Mouse (Mus musculus): ENCODE measurements around the gene Cend1. TPM values are rescaled to one million over a fixed set of nuclear protein-coding genes. Genes with fewer than 3 reads are reported as not detected.

Gene Cend1
- polyA plus RNA-seq, 1 experiment from 2014 or later = not detected

- DNase-seq (peak; percentile 90), ATAC-seq (peak; percentile 75)
- Histone ChIP-seq H3K36me3 (replicated peaks; ENCODE audit: insufficient read depth, low read length) (peaks cover 14% of the 10 kb centered on the region), H3K9me3 (ENCODE audit: low read length) (no peaks in the 10 kb centered on the region), H3K27ac (ENCODE audit: low read depth) (peak within 1 kb of the TSS; percentile 96), H3K4me2 (ENCODE audit: low read depth, low read length) (peak within 1 kb of the TSS; percentile 92), H3K4me3 (ENCODE audit: low read depth, low read length) (peak within 1 kb of the TSS; percentile 81), H3K9ac (replicated peaks) (peak within 1 kb of the TSS; percentile 80), H3K4me1 (ENCODE audit: insufficient read depth) (peaks cover 40% of the 10 kb centered on the region), H3K27me3 (ENCODE audit: insufficient read depth, low read length) (no peaks in the 10 kb centered on the region)
- WGBS (ENCODE audit: insufficient replicate concordance) = under 1% methylated on average over 59 of the region's 87 CpGs
- TF ChIP-seq EP300 (IDR thresholded peaks at IDR 0.05; ENCODE audit: low read depth) = peak; percentile 59; the same call in 1 of the 2 replicates
- peak; percentile 29; the same call in 1 of the 2 replicates for TF ChIP-seq CTCF (IDR thresholded peaks at IDR 0.05; ENCODE audit: low read depth)
Observed at GRCm38 (mm10) chr7:141475011-141475804, 45.9 kb upstream of the Cend1 start, which contains the start of the genes Polr2l and Tspan4. TSS of gene Polr2l (minus strand) at chr7:141475132. TSS of gene Tspan4 (plus strand) at chr7:141475240.

- peak overlapping the region; percentile 81 for H3K4me3 ChIP-seq (ENCODE audit: low read depth, low read length)
Observed at GRCm38 (mm10) chr7:141474160-141474559, 44.9 kb upstream of the Cend1 start.

DNA sequence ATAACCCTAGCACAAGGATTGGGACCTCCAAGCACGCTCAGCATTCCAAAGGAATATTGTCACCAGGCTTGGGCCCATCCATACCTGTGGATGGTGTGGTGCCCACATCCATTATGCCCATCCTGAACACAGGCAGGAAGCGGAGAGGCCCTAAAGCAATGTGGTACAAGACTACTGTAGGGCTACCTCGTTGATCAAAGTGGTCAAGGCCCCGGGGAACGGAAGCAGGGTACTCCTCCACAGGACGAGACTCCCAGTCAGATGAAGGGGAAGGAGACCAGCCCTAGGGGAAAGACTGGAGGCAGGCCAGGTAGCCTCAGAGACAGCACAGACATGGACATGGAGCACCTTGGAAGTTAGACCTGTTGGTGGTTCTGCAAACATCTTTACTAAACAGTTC lies 43.5 kb upstream of the Cend1 start:
- peaks cover 23% of the 10 kb centered on the region for H3K36me3 ChIP-seq (replicated peaks; ENCODE audit: insufficient read depth, low read length)
- peaks cover 50% of the 10 kb centered on the region for H3K4me1 ChIP-seq (ENCODE audit: insufficient read depth)
- no peak for ATAC-seq
- 77% methylated on average over 6 of the region's 6 CpGs for WGBS (ENCODE audit: insufficient replicate concordance)
- H3K4me2 ChIP-seq (ENCODE audit: low read depth, low read length) = no peak overlapping the region
- no peaks in the 10 kb centered on the region for H3K27me3 ChIP-seq (ENCODE audit: insufficient read depth, low read length)
- no peak overlapping the region for H3K4me3 ChIP-seq (ENCODE audit: low read depth, low read length)
- TF ChIP-seq CTCF (IDR thresholded peaks at IDR 0.05; ENCODE audit: low read depth) = no peak
- no peak for TF ChIP-seq EP300 (IDR thresholded peaks at IDR 0.05; ENCODE audit: low read depth)
- H3K9me3 ChIP-seq (ENCODE audit: low read length) = no peaks in the 10 kb centered on the region
- H3K9ac ChIP-seq (replicated peaks) = no peak overlapping the region
- no peak overlapping the region for H3K27ac ChIP-seq (ENCODE audit: low read depth)
- DNase-seq = no peak

More at GRCm38 (mm10) chr7:141474160-141474559, 44.9 kb upstream of the Cend1 start:
- Histone ChIP-seq H3K27ac (ENCODE audit: low read depth) (no peak overlapping the region), H3K4me2 (ENCODE audit: low read depth, low read length) (peak overlapping the region; percentile 92), H3K9ac (replicated peaks) (peak overlapping the region; percentile 80), H3K9me3 (ENCODE audit: low read length) (no peaks in the 10 kb centered on the region), H3K27me3 (ENCODE audit: insufficient read depth, low read length) (no peaks in the 10 kb centered on the region), H3K4me1 (ENCODE audit: insufficient read depth) (peaks cover 45% of the 10 kb centered on the region), H3K36me3 (replicated peaks; ENCODE audit: insufficient read depth, low read length) (peaks cover 23% of the 10 kb centered on the region)
- ATAC-seq = no peak
- WGBS (ENCODE audit: insufficient replicate concordance) = 4% methylated on average over 5 of the region's 5 CpGs
- TF ChIP-seq CTCF (IDR thresholded peaks at IDR 0.05; ENCODE audit: low read depth) (no peak), EP300 (IDR thresholded peaks at IDR 0.05; ENCODE audit: low read depth) (no peak)
- DNase-seq = no peak

DNA sequence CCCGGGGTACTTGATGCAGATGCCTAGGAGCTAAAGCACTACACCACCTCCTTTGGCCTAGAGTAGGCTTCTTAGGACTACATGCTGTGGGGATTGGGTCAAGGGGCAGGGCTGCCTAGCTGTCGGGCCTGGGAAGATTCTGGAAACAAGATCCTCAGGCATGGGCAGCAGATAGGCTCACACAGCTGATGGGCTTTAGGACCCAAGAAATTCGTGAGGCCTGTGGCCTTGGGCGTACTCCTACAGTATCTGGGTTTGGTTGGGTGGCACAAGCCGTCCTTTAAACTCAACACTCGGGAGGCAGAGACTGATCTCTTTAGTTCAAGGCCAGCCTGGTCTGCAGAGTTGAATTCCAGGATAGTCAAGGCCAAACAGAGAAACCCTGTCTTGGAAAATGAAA lies 42.9 kb upstream of the Cend1 start:
- H3K4me3 ChIP-seq (ENCODE audit: low read depth, low read length) = no peak overlapping the region
- no peak overlapping the region for H3K27ac ChIP-seq (ENCODE audit: low read depth)
- no peak overlapping the region for H3K4me2 ChIP-seq (ENCODE audit: low read depth, low read length)
- ATAC-seq (no peak), DNase-seq (no peak)
- no peaks in the 10 kb centered on the region for H3K27me3 ChIP-seq (ENCODE audit: insufficient read depth, low read length)
- no peaks in the 10 kb centered on the region for H3K9me3 ChIP-seq (ENCODE audit: low read length)
- peaks cover 23% of the 10 kb centered on the region for H3K36me3 ChIP-seq (replicated peaks; ENCODE audit: insufficient read depth, low read length)
- no peak overlapping the region for H3K9ac ChIP-seq (replicated peaks)
- peaks cover 48% of the 10 kb centered on the region for H3K4me1 ChIP-seq (ENCODE audit: insufficient read depth)
- WGBS (ENCODE audit: insufficient replicate concordance) = 78% methylated on average over 6 of the region's 6 CpGs
- TF ChIP-seq EP300 (IDR thresholded peaks at IDR 0.05; ENCODE audit: low read depth) (no peak), CTCF (IDR thresholded peaks at IDR 0.05; ENCODE audit: low read depth) (no peak)

DNA sequence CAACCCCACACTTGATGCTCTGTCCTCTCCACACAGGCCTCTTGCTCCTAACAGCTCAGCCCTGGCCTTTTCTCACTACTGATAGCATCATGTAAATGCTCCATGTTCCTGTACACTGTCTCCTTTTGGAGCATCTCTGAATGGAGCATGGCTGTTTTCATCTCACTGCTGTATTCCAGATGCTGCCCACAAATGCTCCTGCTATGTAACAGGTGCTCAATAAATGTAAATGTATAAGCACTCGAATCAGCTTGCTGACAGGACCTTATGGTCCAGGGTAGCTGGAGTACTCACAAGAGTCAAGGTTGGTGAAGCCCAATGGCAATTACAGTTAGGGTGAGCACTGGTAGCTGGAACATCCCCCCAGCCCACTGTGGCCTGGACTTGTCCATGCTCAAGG lies 41.9 kb upstream of the Cend1 start:
- Histone ChIP-seq H3K4me3 (ENCODE audit: low read depth, low read length) (no peak overlapping the region), H3K36me3 (replicated peaks; ENCODE audit: insufficient read depth, low read length) (peaks cover 23% of the 10 kb centered on the region), H3K9ac (replicated peaks) (no peak overlapping the region), H3K9me3 (ENCODE audit: low read length) (no peaks in the 10 kb centered on the region), H3K27me3 (ENCODE audit: insufficient read depth, low read length) (no peaks in the 10 kb centered on the region), H3K27ac (ENCODE audit: low read depth) (no peak overlapping the region), H3K4me1 (ENCODE audit: insufficient read depth) (peaks cover 46% of the 10 kb centered on the region), H3K4me2 (ENCODE audit: low read depth, low read length) (no peak overlapping the region)
- WGBS (ENCODE audit: insufficient replicate concordance) = 92% methylated on average over 1 of the region's 1 CpGs
- no peak for DNase-seq
- ATAC-seq = no peak
- TF ChIP-seq EP300 (IDR thresholded peaks at IDR 0.05; ENCODE audit: low read depth) (no peak), CTCF (IDR thresholded peaks at IDR 0.05; ENCODE audit: low read depth) (no peak)

GRCm38 (mm10) chr7:141470637-141470944 lies 41.3 kb upstream of the Cend1 start:
- ATAC-seq = no peak
- Histone ChIP-seq H3K9me3 (ENCODE audit: low read length) (no peaks in the 10 kb centered on the region), H3K4me1 (ENCODE audit: insufficient read depth) (peaks cover 40% of the 10 kb centered on the region), H3K4me3 (ENCODE audit: low read depth, low read length) (no peak overlapping the region), H3K4me2 (ENCODE audit: low read depth, low read length) (no peak overlapping the region), H3K36me3 (replicated peaks; ENCODE audit: insufficient read depth, low read length) (peaks cover 23% of the 10 kb centered on the region), H3K9ac (replicated peaks) (no peak overlapping the region), H3K27me3 (ENCODE audit: insufficient read depth, low read length) (no peaks in the 10 kb centered on the region; the same call in 1 of the 2 replicates), H3K27ac (ENCODE audit: low read depth) (no peak overlapping the region)
- DNase-seq = no peak
- WGBS (ENCODE audit: insufficient replicate concordance) = 88% methylated on average over 10 of the region's 10 CpGs
- TF ChIP-seq CTCF (IDR thresholded peaks at IDR 0.05; ENCODE audit: low read depth) (no peak), EP300 (IDR thresholded peaks at IDR 0.05; ENCODE audit: low read depth) (no peak)
